Mouse (Mus musculus): ENCODE measurements around the gene Proser2. TPM values are rescaled to one million over a fixed set of nuclear protein-coding genes. Genes with fewer than 3 reads are reported as not detected.
A peak's percentile ranks its signal among the peaks of the same experiment; 100 is the strongest.

Proser2 gene
- polyA plus RNA-seq, 1 experiment from 2014 or later, result 2.3 TPM

- no peak for DNase-seq (ENCODE audit: low spot score)
Measured at GRCm38 (mm10) chr2:6142915-6143654, 13.1 kb upstream of the Proser2 start.

DNA sequence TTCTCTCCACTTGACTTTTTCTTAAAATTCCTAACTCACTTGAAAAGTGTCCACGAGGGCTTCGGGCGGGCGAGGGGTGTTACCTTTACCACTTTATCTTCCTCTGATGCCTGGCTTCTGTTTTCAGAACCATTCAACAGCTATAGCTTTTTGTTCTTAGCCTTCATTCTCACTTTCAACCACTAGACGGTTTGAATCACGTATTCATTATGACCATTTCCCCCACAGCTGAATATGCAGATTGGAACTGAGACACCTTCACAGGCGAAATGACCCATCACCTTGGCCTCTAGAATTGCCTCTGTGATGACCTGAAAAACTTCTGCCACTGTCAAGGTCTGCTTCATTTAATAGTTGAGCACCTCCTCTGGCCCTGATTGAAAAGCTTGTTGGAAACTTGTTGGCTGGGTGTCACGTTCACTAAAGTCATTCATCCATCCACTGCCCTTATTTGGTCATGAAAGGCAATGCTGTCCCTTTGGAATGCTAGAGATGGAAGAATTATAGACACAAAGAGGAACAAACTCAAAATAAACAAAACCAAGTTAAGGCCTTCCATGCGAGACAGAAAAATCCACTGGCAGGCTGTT lies 10.7 kb upstream of the Proser2 start:
- DNase-seq (ENCODE audit: low spot score) (no peak), ATAC-seq (ENCODE audit: low FRiP score) (no peak)
- H3K4me3 ChIP-seq (ENCODE audit: low read depth, low read length), result no peak overlapping the region
- no peaks in the 10 kb centered on the region for H3K36me3 ChIP-seq (ENCODE audit: control insufficient read depth, insufficient read depth, low read length)
- H3K27me3 ChIP-seq (ENCODE audit: control insufficient read depth, insufficient read depth, low read length), result no peaks in the 10 kb centered on the region
- H3K9me3 ChIP-seq (ENCODE audit: control insufficient read depth, low read length), result no peaks in the 10 kb centered on the region
- WGBS, result 84% methylated on average over 9 of the region's 9 CpGs
- no peak overlapping the region for H3K4me2 ChIP-seq (replicated peaks; ENCODE audit: low read depth, low read length)
- H3K27ac ChIP-seq (ENCODE audit: low read depth, low read length), result no peak overlapping the region
- H3K4me1 ChIP-seq (replicated peaks; ENCODE audit: control insufficient read depth, insufficient read depth, low read length), result no peaks in the 10 kb centered on the region
- H3K9ac ChIP-seq (ENCODE audit: low read depth, low read length), result no peak overlapping the region

More at GRCm38 (mm10) chr2:6142915-6143654, 13.1 kb upstream of the Proser2 start:
- Histone ChIP-seq H3K27me3 (ENCODE audit: control insufficient read depth, insufficient read depth, low read length) (no peaks in the 10 kb centered on the region), H3K9me3 (ENCODE audit: control insufficient read depth, low read length) (no peaks in the 10 kb centered on the region), H3K4me1 (replicated peaks; ENCODE audit: control insufficient read depth, insufficient read depth, low read length) (no peaks in the 10 kb centered on the region), H3K4me2 (replicated peaks; ENCODE audit: low read depth, low read length) (no peak overlapping the region), H3K36me3 (ENCODE audit: control insufficient read depth, insufficient read depth, low read length) (no peaks in the 10 kb centered on the region), H3K4me3 (ENCODE audit: low read depth, low read length) (no peak overlapping the region), H3K9ac (ENCODE audit: low read depth, low read length) (no peak overlapping the region), H3K27ac (ENCODE audit: low read depth, low read length) (no peak overlapping the region)
- no peak for ATAC-seq (ENCODE audit: low FRiP score)
- WGBS, result 81% methylated on average over 16 of the region's 16 CpGs

DNA sequence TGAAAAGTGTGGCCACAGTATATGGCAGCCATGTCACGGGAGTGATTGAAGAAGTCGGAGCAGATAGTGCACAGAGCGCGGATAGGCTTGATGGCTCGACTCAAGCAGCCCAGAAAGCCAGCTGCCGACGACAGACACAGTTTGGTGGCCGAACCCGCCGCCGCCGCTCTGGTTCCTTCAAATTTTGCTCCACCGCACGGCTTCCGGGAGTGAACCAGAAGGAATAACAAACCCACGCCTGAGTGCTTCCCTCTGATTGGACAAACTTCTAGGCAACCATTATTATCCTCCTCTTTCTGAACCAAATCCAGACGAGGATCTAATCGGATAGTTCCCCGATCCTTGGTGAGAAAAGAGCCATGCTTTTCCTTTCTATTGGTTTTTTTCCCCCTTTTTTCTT lies 3.9 kb upstream of the Proser2 start:
- no peak for ATAC-seq (ENCODE audit: low FRiP score)
- H3K4me2 ChIP-seq (replicated peaks; ENCODE audit: low read depth, low read length), result no peak overlapping the region
- H3K27ac ChIP-seq (ENCODE audit: low read depth, low read length), result no peak overlapping the region

GRCm38 (mm10) chr2:6128881-6129280 lies 1.1 kb downstream of the Proser2 start:
- Histone ChIP-seq H3K36me3 (ENCODE audit: control insufficient read depth, insufficient read depth, low read length) (no peaks in the 10 kb centered on the region), H3K4me3 (ENCODE audit: low read depth, low read length) (peak overlapping the region; percentile 67; the same call in 1 of the 2 replicates), H3K27me3 (ENCODE audit: control insufficient read depth, insufficient read depth, low read length) (peaks cover 12% of the 10 kb centered on the region), H3K9ac (ENCODE audit: low read depth, low read length) (no peak overlapping the region), H3K4me1 (replicated peaks; ENCODE audit: control insufficient read depth, insufficient read depth, low read length) (no peaks in the 10 kb centered on the region), H3K9me3 (ENCODE audit: control insufficient read depth, low read length) (no peaks in the 10 kb centered on the region), H3K27ac (ENCODE audit: low read depth, low read length) (no peak overlapping the region), H3K4me2 (replicated peaks; ENCODE audit: low read depth, low read length) (no peak overlapping the region)
- ATAC-seq (ENCODE audit: low FRiP score) (no peak), DNase-seq (ENCODE audit: low spot score) (peak; percentile 6)
- 37% methylated on average over 8 of the region's 8 CpGs for WGBS

More for the DNA sequence above, 3.9 kb upstream of the Proser2 start:
- no peaks in the 10 kb centered on the region for H3K36me3 ChIP-seq (ENCODE audit: control insufficient read depth, insufficient read depth, low read length)
- no peaks in the 10 kb centered on the region for H3K9me3 ChIP-seq (ENCODE audit: control insufficient read depth, low read length)
- peaks cover 5% of the 10 kb centered on the region for H3K27me3 ChIP-seq (ENCODE audit: control insufficient read depth, insufficient read depth, low read length)
- no peak for DNase-seq (ENCODE audit: low spot score)
- H3K4me1 ChIP-seq (replicated peaks; ENCODE audit: control insufficient read depth, insufficient read depth, low read length), result no peaks in the 10 kb centered on the region
- 87% methylated on average over 19 of the region's 19 CpGs for WGBS
- H3K9ac ChIP-seq (ENCODE audit: low read depth, low read length), result no peak overlapping the region
- no peak overlapping the region for H3K4me3 ChIP-seq (ENCODE audit: low read depth, low read length)

GRCm38 (mm10) chr2:6128136-6128805 lies 1.7 kb downstream of the Proser2 start:
- peaks cover 12% of the 10 kb centered on the region for H3K27me3 ChIP-seq (ENCODE audit: control insufficient read depth, insufficient read depth, low read length)
- H3K27ac ChIP-seq (ENCODE audit: low read depth, low read length), result no peak overlapping the region
- 89% methylated on average over 11 of the region's 11 CpGs for WGBS
- no peaks in the 10 kb centered on the region for H3K4me1 ChIP-seq (replicated peaks; ENCODE audit: control insufficient read depth, insufficient read depth, low read length)
- no peaks in the 10 kb centered on the region for H3K9me3 ChIP-seq (ENCODE audit: control insufficient read depth, low read length)
- H3K4me2 ChIP-seq (replicated peaks; ENCODE audit: low read depth, low read length), result no peak overlapping the region
- ATAC-seq (ENCODE audit: low FRiP score) (no peak), DNase-seq (ENCODE audit: low spot score) (no peak)
- no peak overlapping the region for H3K4me3 ChIP-seq (ENCODE audit: low read depth, low read length)
- no peaks in the 10 kb centered on the region for H3K36me3 ChIP-seq (ENCODE audit: control insufficient read depth, insufficient read depth, low read length)
- H3K9ac ChIP-seq (ENCODE audit: low read depth, low read length), result no peak overlapping the region

- DNase-seq (ENCODE audit: low spot score), result no peak
- H3K27ac ChIP-seq (ENCODE audit: low read depth, low read length), result no peak overlapping the region
- WGBS, result 86% methylated on average over 7 of the region's 7 CpGs
- H3K4me3 ChIP-seq (ENCODE audit: low read depth, low read length), result no peak overlapping the region
- no peak for ATAC-seq (ENCODE audit: low FRiP score)
- no peaks in the 10 kb centered on the region for H3K36me3 ChIP-seq (ENCODE audit: control insufficient read depth, insufficient read depth, low read length)
- no peak overlapping the region for H3K9ac ChIP-seq (ENCODE audit: low read depth, low read length)
- H3K4me1 ChIP-seq (replicated peaks; ENCODE audit: control insufficient read depth, insufficient read depth, low read length), result no peaks in the 10 kb centered on the region
- no peaks in the 10 kb centered on the region for H3K27me3 ChIP-seq (ENCODE audit: control insufficient read depth, insufficient read depth, low read length)
- no peak overlapping the region for H3K4me2 ChIP-seq (replicated peaks; ENCODE audit: low read depth, low read length)
- H3K9me3 ChIP-seq (ENCODE audit: control insufficient read depth, low read length), result no peaks in the 10 kb centered on the region
Measured at GRCm38 (mm10) chr2:6123046-6123445, 7.0 kb downstream of the Proser2 start.

DNA sequence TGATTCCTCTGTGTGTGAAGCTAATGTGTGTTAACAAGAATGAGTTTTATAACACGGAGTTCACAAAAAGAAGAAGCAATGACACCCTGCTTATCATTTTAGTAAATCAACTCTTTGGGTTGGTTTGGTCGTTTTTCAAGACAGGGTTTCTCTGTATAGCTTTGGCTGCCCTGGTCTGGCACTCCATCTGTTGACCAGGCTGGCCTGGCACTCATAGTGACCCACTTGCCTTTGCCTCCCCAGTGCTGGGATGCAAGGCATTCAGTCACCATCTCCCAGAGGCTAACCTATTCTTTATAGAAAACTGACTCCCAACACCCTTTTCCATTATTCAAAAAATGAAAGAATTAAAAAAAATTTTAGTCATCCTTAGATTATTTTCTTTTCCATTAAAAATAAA lies 8.9 kb downstream of the Proser2 start:
- 82% methylated on average over 2 of the region's 2 CpGs for WGBS
- Histone ChIP-seq H3K9me3 (ENCODE audit: control insufficient read depth, low read length) (no peaks in the 10 kb centered on the region), H3K4me1 (replicated peaks; ENCODE audit: control insufficient read depth, insufficient read depth, low read length) (no peaks in the 10 kb centered on the region), H3K4me3 (ENCODE audit: low read depth, low read length) (no peak overlapping the region), H3K9ac (ENCODE audit: low read depth, low read length) (no peak overlapping the region), H3K27ac (ENCODE audit: low read depth, low read length) (no peak overlapping the region), H3K4me2 (replicated peaks; ENCODE audit: low read depth, low read length) (no peak overlapping the region), H3K36me3 (ENCODE audit: control insufficient read depth, insufficient read depth, low read length) (no peaks in the 10 kb centered on the region), H3K27me3 (ENCODE audit: control insufficient read depth, insufficient read depth, low read length) (no peaks in the 10 kb centered on the region)
- DNase-seq (ENCODE audit: low spot score) (no peak), ATAC-seq (ENCODE audit: low FRiP score) (no peak)

DNA sequence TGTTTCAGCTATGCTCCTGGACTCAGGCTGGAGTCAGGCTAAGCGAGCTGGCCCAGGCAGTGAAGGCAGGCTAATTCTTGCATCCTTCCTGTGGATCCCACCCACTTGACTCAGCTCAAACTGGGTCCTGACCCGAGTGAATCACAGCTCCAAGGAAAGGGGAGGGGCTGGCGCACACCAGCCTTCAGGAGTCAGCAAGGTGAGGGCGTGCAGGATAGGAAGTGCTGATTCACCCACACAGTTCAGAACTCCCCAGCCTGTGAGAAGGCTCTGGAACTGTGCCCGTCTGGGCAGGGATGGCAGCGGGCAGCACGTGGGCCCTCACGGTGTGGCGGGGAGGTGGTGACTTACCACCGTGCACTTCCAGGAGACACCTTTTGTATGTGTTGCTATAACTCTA lies 11.8 kb downstream of the Proser2 start:
- Histone ChIP-seq H3K4me1 (replicated peaks; ENCODE audit: control insufficient read depth, insufficient read depth, low read length) (no peaks in the 10 kb centered on the region), H3K36me3 (ENCODE audit: control insufficient read depth, insufficient read depth, low read length) (no peaks in the 10 kb centered on the region), H3K4me3 (ENCODE audit: low read depth, low read length) (no peak overlapping the region), H3K9ac (ENCODE audit: low read depth, low read length) (no peak overlapping the region), H3K27me3 (ENCODE audit: control insufficient read depth, insufficient read depth, low read length) (no peaks in the 10 kb centered on the region), H3K4me2 (replicated peaks; ENCODE audit: low read depth, low read length) (no peak overlapping the region), H3K9me3 (ENCODE audit: control insufficient read depth, low read length) (no peaks in the 10 kb centered on the region), H3K27ac (ENCODE audit: low read depth, low read length) (no peak overlapping the region)
- WGBS, result 82% methylated on average over 10 of the region's 10 CpGs
- DNase-seq (ENCODE audit: low spot score), result no peak
- ATAC-seq (ENCODE audit: low FRiP score), result no peak

Data from hindbrain, embryonic 11.5 days (tissue).